Mouse (Mus musculus) liver (tissue): Measurements from ENCODE around the gene Morc3.

ENCODE experiments used
- DNase-seq: peaks from one replicate; pipeline ENCODE4 v3.0.0-alpha.2; 2020; ENCODE audit warnings: mixed read lengths

Morc3 gene

GRCm38 (mm10) chr16:93831627-93832395 lies at the start of gene Morc3:
Gene Morc3, plus strand, starts transcription at chr16:93832121.
- peak; percentile 100 for DNase-seq

GRCm38 (mm10) chr16:93784175-93784574 lies 47.7 kb upstream of the Morc3 start:
- no peak for DNase-seq

- DNase-seq = peak; percentile 77
Measured at GRCm38 (mm10) chr16:93785805-93786204, 46.1 kb upstream of the Morc3 start.

GRCm38 (mm10) chr16:93788388-93788787 lies 43.5 kb upstream of the Morc3 start:
- peak; percentile 30 for DNase-seq

GRCm38 (mm10) chr16:93788881-93789280 lies 43.0 kb upstream of the Morc3 start:
- DNase-seq = no peak

GRCm38 (mm10) chr16:93789971-93790755 lies 41.8 kb upstream of the Morc3 start:
- DNase-seq = no peak

- no peak for DNase-seq
Measured at GRCm38 (mm10) chr16:93792981-93793630, 38.8 kb upstream of the Morc3 start.

- DNase-seq = no peak
Measured at GRCm38 (mm10) chr16:93794845-93795244, 37.1 kb upstream of the Morc3 start.

GRCm38 (mm10) chr16:93795391-93795790 lies 36.5 kb upstream of the Morc3 start:
- no peak for DNase-seq

- DNase-seq = no peak
Measured at GRCm38 (mm10) chr16:93797021-93797840, 34.7 kb upstream of the Morc3 start.

GRCm38 (mm10) chr16:93797841-93798492 lies 34.0 kb upstream of the Morc3 start:
- no peak for DNase-seq

- DNase-seq = no peak
Measured at GRCm38 (mm10) chr16:93798623-93799022, 33.3 kb upstream of the Morc3 start.

- DNase-seq = no peak
Measured at GRCm38 (mm10) chr16:93799071-93799470, 32.9 kb upstream of the Morc3 start.

- no peak for DNase-seq
Measured at GRCm38 (mm10) chr16:93799936-93800335, 32.0 kb upstream of the Morc3 start.

GRCm38 (mm10) chr16:93807167-93807566 lies 24.8 kb upstream of the Morc3 start:
- DNase-seq = no peak

GRCm38 (mm10) chr16:93807961-93808554 lies 23.9 kb upstream of the Morc3 start:
- peak; percentile 27 for DNase-seq

GRCm38 (mm10) chr16:93815856-93816736 lies 15.8 kb upstream of the Morc3 start:
- DNase-seq = peak; percentile 82

- DNase-seq = no peak
Measured at GRCm38 (mm10) chr16:93816861-93817260, 15.1 kb upstream of the Morc3 start.

- no peak for DNase-seq
Measured at GRCm38 (mm10) chr16:93817371-93817770, 14.6 kb upstream of the Morc3 start.

- DNase-seq = peak; percentile 55
Measured at GRCm38 (mm10) chr16:93818691-93819324, 13.1 kb upstream of the Morc3 start.
